Mouse (Mus musculus) limb, embryonic 14.5 days (tissue): ENCODE results near the gene Hspa8. TPM values are rescaled to one million over a fixed set of nuclear protein-coding genes. Genes with fewer than 3 reads are reported as not detected.

ENCODE experiments used
- ATAC-seq: fragments of 200-750 bp; cut with Nextera tagmentation; 2 replicates; pipeline ENCODE4 v1.8.0; 2017; ENCODE audit warnings: low read depth, moderate number of reproducible peaks, moderate TSS enrichment; ENCODE audit not compliant: low FRiP score
- DNase-seq: peaks from one replicate; pipeline ENCODE4 v3.0.0-alpha.2; 2015; ENCODE audit warnings: low spot score
- H3K27ac ChIP-seq: fragments of 300-500 bp; sonication (generic); replicated peaks from 2 replicates; pipeline ENCODE4 v1.5.1; 2014; ENCODE audit warnings: low read depth, mild to moderate bottlenecking, low read length, moderate library complexity, mixed read lengths
- H3K27me3 ChIP-seq: fragments of 300-500 bp; sonication (generic); 2 replicates; pipeline ENCODE4 v1.6.1; 2014; ENCODE audit warnings: low read length, mixed read lengths; ENCODE audit not compliant: control insufficient read depth, insufficient read depth
- H3K36me3 ChIP-seq: fragments of 300-500 bp; sonication (generic); 2 replicates; pipeline ENCODE4 v1.6.1; 2014; ENCODE audit warnings: mild to moderate bottlenecking, low read length, moderate library complexity, mixed read lengths; ENCODE audit not compliant: control insufficient read depth, insufficient read depth
- H3K4me1 ChIP-seq: fragments of 300-500 bp; sonication (generic); 2 replicates; pipeline ENCODE4 v1.6.1; 2014; ENCODE audit warnings: antibody characterized with exemption, low read length, mixed read lengths; ENCODE audit not compliant: control insufficient read depth, insufficient read depth
- H3K4me2 ChIP-seq: fragments of 300-500 bp; sonication (generic); replicated peaks from 2 replicates; pipeline ENCODE4 v1.6.1; 2014; ENCODE audit warnings: low read depth, mild to moderate bottlenecking, low read length, moderate library complexity; ENCODE audit not compliant: severe bottlenecking
- H3K4me3 ChIP-seq: fragments of 300-500 bp; sonication (generic); replicated peaks from 2 replicates; pipeline ENCODE4 v1.5.1; 2014; ENCODE audit warnings: low read length
- H3K9ac ChIP-seq: fragments of 300-500 bp; sonication (generic); 2 replicates; pipeline ENCODE4 v1.6.1; 2014; ENCODE audit warnings: mild to moderate bottlenecking, low read depth, low read length, moderate library complexity; ENCODE audit not compliant: severe bottlenecking
- H3K9me3 ChIP-seq: fragments of 300-500 bp; sonication (generic); 2 replicates; pipeline ENCODE4 v1.6.1; 2016; ENCODE audit warnings: low read length; ENCODE audit not compliant: control insufficient read depth
- POLR2A ChIP-seq: fragments of 200-500 bp; IDR thresholded peaks from 2 replicates; pipeline ENCODE4 v1.8.0; 2012; ENCODE audit warnings: inconsistent platforms, mild to moderate bottlenecking, moderate library complexity, borderline replicate concordance; ENCODE audit not compliant: insufficient read depth, insufficient read length; ENCODE audit errors: extremely low read depth
- WGBS: fragments of 180-500 bp; shearing (Covaris S2); extraction: QIAGEN DNeasy Blood & Tissue Kit; methylation state at CpG from one replicate; pipeline ENCODE4 v1.1.7; 2014; 5-methylcytosine and 5-hydroxymethylcytosine counted together
- polyA plus RNA-seq, 2 experiments: library from polyadenylated mRNA; depleted of rRNA in 1 of 2; stranded (reverse) in 1 of 2; unstranded in 1 of 2; fragments of >200 nt; fragmentation: Nextera tagmentation in 1 of 2; extraction: Ambion mirVana in 1 of 2; gene quantifications; 2 replicates each; pipeline versions ENCODE4 v1.2.1 to v1.2.3; 2012 to 2014

Gene Hspa8
- polyA plus RNA-seq, 2 experiments: 2,023 to 2,115 TPM

DNA sequence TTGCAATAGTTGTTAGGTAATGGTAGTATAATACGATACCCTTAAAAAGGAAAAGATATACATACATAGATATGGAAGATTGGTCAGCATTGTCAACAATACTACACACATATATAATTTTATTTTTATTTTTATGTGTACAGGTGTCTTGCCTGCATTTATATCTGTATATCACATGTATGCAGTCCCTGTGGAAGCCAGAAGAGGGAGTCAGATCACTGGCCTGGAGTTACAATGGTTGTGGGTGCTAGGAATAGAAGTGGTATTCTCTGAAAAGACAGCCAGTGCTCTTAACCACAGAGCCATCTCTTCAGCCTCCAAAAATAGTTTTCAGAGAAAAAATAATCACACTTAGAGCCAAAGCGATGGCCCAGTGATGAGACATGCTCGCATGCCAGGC, 35.9 kb downstream of the Hspa8 start:
- H3K36me3 ChIP-seq: no peaks in the 10 kb centered on the region
- H3K27ac ChIP-seq: no peak overlapping the region
- H3K9ac ChIP-seq: no peak overlapping the region
- H3K4me3 ChIP-seq: no peak overlapping the region
- H3K4me1 ChIP-seq: no peaks in the 10 kb centered on the region
- no peaks in the 10 kb centered on the region for H3K27me3 ChIP-seq
- WGBS: 88% methylated on average over 3 of the region's 3 CpGs
- DNase-seq (no peak), ATAC-seq (no peak)
- no peaks in the 10 kb centered on the region for H3K9me3 ChIP-seq
- no peak overlapping the region for H3K4me2 ChIP-seq
- no peak for TF ChIP-seq POLR2A

- Histone ChIP-seq H3K27me3 (no peaks in the 10 kb centered on the region), H3K9ac (no peak overlapping the region), H3K36me3 (no peaks in the 10 kb centered on the region), H3K9me3 (no peaks in the 10 kb centered on the region), H3K4me1 (no peaks in the 10 kb centered on the region), H3K27ac (no peak overlapping the region), H3K4me3 (no peak overlapping the region), H3K4me2 (no peak overlapping the region)
- 80% methylated on average over 3 of the region's 3 CpGs for whole genome bisulfite sequencing
- no peak for DNase-seq
- no peak for ATAC-seq
- TF ChIP-seq POLR2A: no peak
Observed at GRCm38 (mm10) chr9:40839662-40840061, 38.9 kb downstream of the Hspa8 start.

GRCm38 (mm10) chr9:40851515-40851914, 50.7 kb downstream of the Hspa8 start:
- H3K4me1 ChIP-seq: no peaks in the 10 kb centered on the region
- no peaks in the 10 kb centered on the region for H3K9me3 ChIP-seq
- ATAC-seq (no peak), DNase-seq (no peak)
- H3K4me3 ChIP-seq: no peak overlapping the region
- TF ChIP-seq POLR2A: no peak
- no peak overlapping the region for H3K4me2 ChIP-seq
- no peaks in the 10 kb centered on the region for H3K27me3 ChIP-seq
- WGBS: 36% methylated on average over 2 of the region's 2 CpGs
- H3K9ac ChIP-seq: no peak overlapping the region
- no peak overlapping the region for H3K27ac ChIP-seq
- no peaks in the 10 kb centered on the region for H3K36me3 ChIP-seq

- ATAC-seq: no peak
- Histone ChIP-seq H3K27ac (no peak overlapping the region), H3K4me1 (no peaks in the 10 kb centered on the region), H3K36me3 (no peaks in the 10 kb centered on the region), H3K9me3 (no peaks in the 10 kb centered on the region), H3K27me3 (0 out of 2 replicates have a peak, but pooled peaks cover 9% of the 10 kb centered on the region), H3K4me2 (peak overlapping the region; percentile 46), H3K4me3 (peak overlapping the region; percentile 30), H3K9ac (peak overlapping the region; percentile 9; the same call in 1 of the 2 replicates)
- no peak for TF ChIP-seq POLR2A
- DNase-seq: no peak
- 10% methylated on average over 21 of the region's 21 CpGs for WGBS
Observed at GRCm38 (mm10) chr9:40858461-40859160, 57.8 kb downstream of the Hspa8 start.

DNA sequence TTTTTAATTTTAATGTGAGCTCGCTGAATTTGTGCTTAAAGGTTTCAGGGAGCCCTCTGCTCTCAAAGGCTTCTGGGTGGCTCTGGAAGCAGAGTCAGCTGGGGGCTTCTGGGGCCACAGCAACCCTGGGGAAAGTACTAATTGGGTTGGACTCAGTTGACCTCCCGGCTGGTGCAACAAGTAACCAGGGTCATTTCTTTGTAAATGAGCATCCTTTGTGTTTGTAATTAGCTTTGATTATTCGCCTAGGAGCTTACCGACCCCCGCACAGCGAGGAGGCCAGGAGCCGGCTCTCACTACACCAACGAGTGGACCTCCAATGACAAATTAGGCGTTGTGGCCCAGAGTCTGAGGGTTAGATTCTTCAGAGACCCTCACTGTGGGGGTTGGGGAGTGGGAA, 58.4 kb downstream of the Hspa8 start:
- H3K9me3 ChIP-seq: no peaks in the 10 kb centered on the region
- TF ChIP-seq POLR2A: no peak
- ATAC-seq: no peak
- H3K27ac ChIP-seq: no peak overlapping the region
- no peaks in the 10 kb centered on the region for H3K36me3 ChIP-seq
- no peaks in the 10 kb centered on the region for H3K4me1 ChIP-seq
- peak overlapping the region; percentile 30; the same call in 1 of the 2 replicates for H3K4me3 ChIP-seq
- peak overlapping the region; percentile 46 for H3K4me2 ChIP-seq
- 3% methylated on average over 9 of the region's 9 CpGs for WGBS
- H3K9ac ChIP-seq: 0 out of 2 replicates have a peak overlapping the region, but pooled peaks have one; percentile 9
- no peak for DNase-seq
- H3K27me3 ChIP-seq: 0 out of 2 replicates have a peak, but pooled peaks cover 9% of the 10 kb centered on the region

Other genes starting within 250 kb of the Hspa8 start
- gene Gm21915, start 130.4 kb upstream of the Hspa8 start, polyA plus RNA-seq (2012; rRNA removed): not detected in 2 replicates
- not detected in 2 replicates for gene Gm21915, start 130.4 kb upstream of the Hspa8 start, polyA plus RNA-seq (2014; fragmentation: Nextera tagmentation; extraction: Ambion mirVana)
- gene Clmp, start 115.0 kb upstream of the Hspa8 start, polyA plus RNA-seq (2012; rRNA removed): 44.7 and 51.8 TPM in 2 replicates
- gene Clmp, start 115.0 kb upstream of the Hspa8 start, polyA plus RNA-seq (2014; fragmentation: Nextera tagmentation; extraction: Ambion mirVana): 61.5 and 78.9 TPM in 2 replicates
- gene Bsx, start 73.1 kb downstream of the Hspa8 start, polyA plus RNA-seq (2012; rRNA removed): 0.05 and 0.06 TPM in 2 replicates
- gene Bsx, start 73.1 kb downstream of the Hspa8 start, polyA plus RNA-seq (2014; fragmentation: Nextera tagmentation; extraction: Ambion mirVana): not detected in 2 replicates
- gene Jhy, start 163.1 kb downstream of the Hspa8 start, polyA plus RNA-seq (2012; rRNA removed): 0.04 and 0.06 TPM in 2 replicates
- 0.08 TPM in 1 of 2 replicates, not detected in the other for gene Jhy, start 163.1 kb downstream of the Hspa8 start, polyA plus RNA-seq (2014; fragmentation: Nextera tagmentation; extraction: Ambion mirVana)
- 0.15 and 0.21 TPM in 2 replicates for gene Crtam, start 203.6 kb downstream of the Hspa8 start, polyA plus RNA-seq (2012; rRNA removed)
- gene Crtam, start 203.6 kb downstream of the Hspa8 start, polyA plus RNA-seq (2014; fragmentation: Nextera tagmentation; extraction: Ambion mirVana): 0.29 and 0.32 TPM in 2 replicates